Mouse (Mus musculus) ES-E14 (cell line): Measurements from ENCODE around the gene Flrt3. TPM values are rescaled to one million over a fixed set of nuclear protein-coding genes. Genes with fewer than 3 reads are reported as not detected.
A peak's percentile ranks its signal among the peaks of the same experiment; 100 is the strongest.

Source experiments
- DNase-seq: peaks from one replicate; pipeline ENCODE4 v3.0.0-alpha.2; 2013; ENCODE audit warnings: low read depth, low spot score
- H3K27ac ChIP-seq: 2 replicates; pipeline ENCODE4 v1.5.1; 2012; ENCODE audit warnings: low read depth, mild to moderate bottlenecking, low read length, moderate library complexity, mixed read lengths; ENCODE audit not compliant: poor library complexity, insufficient read depth, severe bottlenecking
- H3K36me3 ChIP-seq: 2 replicates; pipeline ENCODE4 v1.6.1; 2012; ENCODE audit warnings: mild to moderate bottlenecking, low read length, moderate library complexity, mixed read lengths; ENCODE audit not compliant: control insufficient read depth, poor library complexity, insufficient read depth, severe bottlenecking
- H3K4me1 ChIP-seq, 2 experiments: fragments of 150-350 bp in 1 of 2; sonication (generic) in 1 of 2; 2 replicates each; pipeline ENCODE4 v1.6.1; 2012; ENCODE audit warnings: low read length in 2 of 2, mild to moderate bottlenecking in 1 of 2, mixed read lengths in 1 of 2; ENCODE audit not compliant: control insufficient read depth in 2 of 2, insufficient read depth in 2 of 2, poor library complexity in 1 of 2
- H3K4me3 ChIP-seq, 2 experiments: fragments of 150-350 bp in 1 of 2; sonication (generic) in 1 of 2; 2 replicates each; pipeline ENCODE4 v1.5.1; 2012; ENCODE audit warnings: low read length in 2 of 2, low read depth in 1 of 2, mild to moderate bottlenecking in 1 of 2, mixed read lengths in 1 of 2; ENCODE audit not compliant: insufficient read depth in 1 of 2, poor library complexity in 1 of 2, severe bottlenecking in 1 of 2
- H3K9ac ChIP-seq: 2 replicates; pipeline ENCODE4 v1.6.1; 2012; ENCODE audit warnings: low read depth, mild to moderate bottlenecking, low read length, mixed read lengths; ENCODE audit not compliant: poor library complexity, insufficient read depth, severe bottlenecking
- H3K9me3 ChIP-seq: fragments of 150-350 bp; sonication (generic); 2 replicates; pipeline ENCODE4 v1.6.1; 2012; ENCODE audit warnings: low read depth, mild to moderate bottlenecking, low read length; ENCODE audit not compliant: control insufficient read depth, insufficient read depth
- CHD2 ChIP-seq: IDR thresholded peaks from 2 replicates; pipeline ENCODE4 v1.6.1; 2014; ENCODE audit warnings: mild to moderate bottlenecking, low read depth, low read length, inconsistent platforms
- HCFC1 ChIP-seq: IDR thresholded peaks from 2 replicates; pipeline ENCODE4 v1.6.1; 2012; ENCODE audit warnings: low read length, inconsistent platforms, borderline replicate concordance; ENCODE audit not compliant: insufficient read depth
- MAFK ChIP-seq: IDR thresholded peaks from 2 replicates; pipeline ENCODE4 v1.6.1; 2014; ENCODE audit warnings: mild to moderate bottlenecking, low read depth, low read length, inconsistent platforms; ENCODE audit not compliant: insufficient read depth
- ZC3H11A ChIP-seq: IDR thresholded peaks from 2 replicates; pipeline ENCODE4 v1.6.1; 2012; ENCODE audit warnings: low read depth, mild to moderate bottlenecking, inconsistent platforms, low read length, borderline replicate concordance
- ZNF384 ChIP-seq: IDR thresholded peaks from 2 replicates; pipeline ENCODE4 v1.6.1; 2012; ENCODE audit warnings: low read depth, low read length, inconsistent platforms
- in situ Hi-C, 2 experiments: fragments of 600-800 bp; cut with MboI; formaldehyde crosslinking; loops; one replicate each; pipeline ENCODE4 v1.15.1; 2025; ENCODE audit warnings: low sequenced_read_pairs in 2 of 2, inconsistent platforms in 1 of 2; ENCODE audit not compliant: unreplicated experiment in 2 of 2
- total RNA-seq: library from RNA; depleted of rRNA; stranded (reverse); fragments of 300-350 nt; gene quantifications from 2 replicates; pipeline ENCODE4 v1.2.3, GENCODE M21; 2012

Gene Flrt3
- total RNA-seq, 1 experiment = 7.6 TPM

DNA sequence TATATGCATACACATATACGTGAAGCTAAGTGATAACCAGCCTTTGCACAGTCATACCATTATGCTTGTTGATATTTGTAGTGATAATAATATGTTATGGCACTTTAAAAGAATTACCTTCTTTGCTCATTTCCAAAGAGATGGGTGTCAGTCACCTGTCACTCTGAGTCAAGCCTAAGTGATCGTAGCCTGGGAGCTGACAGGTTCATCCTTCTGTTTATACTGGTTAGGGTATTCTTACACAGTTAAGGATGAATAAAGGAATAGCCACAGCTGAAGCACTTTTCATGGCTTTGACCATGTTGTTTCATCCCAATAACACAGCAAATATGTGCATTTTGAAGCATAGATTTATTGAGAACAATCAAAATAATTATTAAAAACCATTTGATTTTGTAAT lies 1.5 kb downstream of the Flrt3 start:
- in situ Hi-C loops = no loop called here
- Histone ChIP-seq H3K4me1 (peaks cover 0 to 6% of the 10 kb centered on the region in 2 experiments; a peak in 1 of 4 replicates), H3K27ac (no peak overlapping the region), H3K9me3 (no peaks in the 10 kb centered on the region), H3K4me3 (no peak overlapping the region), H3K9ac (no peak overlapping the region), H3K36me3 (no peaks in the 10 kb centered on the region)
- DNase-seq = no peak
- no peak for TF ChIP-seq MAFK
- TF ChIP-seq ZNF384 = no peak
- TF ChIP-seq HCFC1 = no peak
- no peak for TF ChIP-seq ZC3H11A
- no peak for TF ChIP-seq CHD2

- no peak overlapping the region for H3K4me3 ChIP-seq
- H3K4me1 ChIP-seq = peaks cover 0 to 6% of the 10 kb centered on the region in 2 experiments; a peak in 1 of 4 replicates
- H3K36me3 ChIP-seq = no peaks in the 10 kb centered on the region
- no peak for TF ChIP-seq HCFC1
- TF ChIP-seq CHD2 = no peak
- no peak for TF ChIP-seq ZC3H11A
- no peaks in the 10 kb centered on the region for H3K9me3 ChIP-seq
- H3K9ac ChIP-seq = no peak overlapping the region
- DNase-seq = no peak
- H3K27ac ChIP-seq = no peak overlapping the region
- in situ Hi-C loops = no loop called here
Observed at GRCm38 (mm10) chr2:140669081-140669480, 2.2 kb downstream of the Flrt3 start.

- Histone ChIP-seq H3K9me3 (no peaks in the 10 kb centered on the region), H3K27ac (no peak overlapping the region), H3K4me3 (no peak overlapping the region), H3K36me3 (no peaks in the 10 kb centered on the region), H3K9ac (no peak overlapping the region), H3K4me1 (peaks cover 0 to 2% of the 10 kb centered on the region in 2 experiments; a peak in 1 of 4 replicates)
- DNase-seq = peak; percentile 52
- in situ Hi-C loops = no loop called here
- TF ChIP-seq ZC3H11A (peak; percentile 33; the same call in 1 of the 2 replicates), HCFC1 (no peak), CHD2 (no peak)
Observed at GRCm38 (mm10) chr2:140668311-140668710, 3.0 kb downstream of the Flrt3 start.

DNA sequence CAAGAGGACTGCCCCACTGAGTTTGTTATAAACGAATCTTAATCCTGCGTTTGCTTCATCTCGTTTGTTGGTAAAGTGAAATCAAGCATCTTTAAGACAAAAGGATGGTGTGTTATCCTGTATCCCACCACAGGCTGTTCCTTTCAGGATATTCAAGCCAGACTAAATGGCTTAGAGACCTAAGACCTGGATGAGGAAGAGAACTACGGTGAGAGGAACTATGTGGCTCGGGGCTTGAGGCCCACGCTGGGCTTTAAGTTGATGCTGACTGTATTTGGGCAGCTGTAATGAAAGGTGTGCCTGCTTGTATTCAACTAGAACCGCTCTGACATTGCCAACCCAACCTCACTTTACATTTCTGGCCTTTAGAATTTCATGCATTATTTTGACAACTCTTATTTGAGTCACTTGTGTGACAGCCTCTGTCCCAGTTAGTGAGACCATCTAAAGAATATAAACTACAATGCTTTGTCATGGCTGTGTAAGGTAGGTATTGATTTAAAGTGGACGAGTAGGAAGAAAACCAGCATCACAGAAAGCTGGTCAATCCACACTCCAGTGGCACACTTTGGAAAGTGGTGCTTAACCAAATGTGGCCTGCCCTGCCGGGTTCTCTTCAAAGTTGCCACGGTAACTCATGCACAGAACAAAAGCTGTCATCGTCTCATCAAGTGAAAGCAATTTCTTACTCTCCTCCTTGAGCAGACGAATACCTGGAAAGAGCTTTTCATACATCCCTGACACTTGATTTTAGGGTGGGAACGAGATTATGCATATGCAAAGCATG lies 3.8 kb downstream of the Flrt3 start:
- H3K27ac ChIP-seq = no peak overlapping the region
- no peak overlapping the region for H3K4me3 ChIP-seq
- no peak overlapping the region for H3K9ac ChIP-seq
- H3K4me1 ChIP-seq = peaks cover 0 to 2% of the 10 kb centered on the region in 2 experiments; a peak in 1 of 4 replicates
- DNase-seq = no peak
- TF ChIP-seq HCFC1 (no peak), MAFK (no peak), ZNF384 (no peak), ZC3H11A (no peak), CHD2 (no peak)
- in situ Hi-C loops = no loop called here
- no peaks in the 10 kb centered on the region for H3K36me3 ChIP-seq
- H3K9me3 ChIP-seq = no peaks in the 10 kb centered on the region
